Mouse (Mus musculus): ENCODE results near the gene Klhl35.

Gene Klhl35

DNA sequence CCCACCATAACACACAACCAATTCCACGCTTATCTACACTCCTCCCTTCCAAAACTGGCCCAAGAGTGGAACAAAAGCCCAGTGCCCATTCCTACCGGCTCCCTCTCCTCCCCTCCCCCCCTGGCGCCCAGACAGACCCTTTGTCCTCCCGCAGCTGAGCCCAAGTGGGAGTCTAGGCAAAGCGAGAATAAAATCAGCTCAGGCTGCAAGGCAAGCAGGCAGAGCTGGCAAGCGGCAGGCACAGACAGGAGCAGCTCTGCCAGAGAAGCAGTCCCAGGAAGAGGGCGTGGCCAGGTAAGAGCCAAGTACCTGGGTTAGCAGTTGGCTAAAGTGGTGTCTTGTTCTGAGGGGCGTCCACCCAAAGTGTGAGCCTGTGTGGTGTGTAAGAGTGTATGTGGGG, at the start of gene Klhl35:
Klhl35 (plus strand) TSS at position 194 of the 400 bp plus-strand sequence.
- no peak for DNase-seq (ENCODE audit: low spot score in 2 of 2)

DNA sequence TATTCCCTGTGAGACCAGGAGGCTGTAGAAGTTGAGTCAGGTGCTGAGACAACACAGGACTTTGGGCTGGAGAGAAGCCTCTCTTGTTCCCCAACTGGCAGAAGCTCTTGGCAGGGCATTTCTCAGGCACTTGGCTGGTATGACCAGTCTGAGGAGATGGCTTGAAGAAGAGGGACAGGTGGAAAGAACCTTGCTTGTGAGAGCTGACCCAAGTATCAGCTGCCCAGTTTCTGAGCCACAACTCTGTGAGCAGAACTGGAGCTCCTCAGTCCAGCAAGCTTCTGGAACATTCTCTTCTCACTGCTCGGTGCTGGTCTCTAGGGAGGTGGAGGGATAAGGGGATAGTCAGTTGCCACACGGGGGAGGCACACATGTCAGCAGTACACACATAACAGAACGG, 46.5 kb upstream of the Klhl35 start:
- no peak for DNase-seq (ENCODE audit: low spot score in 2 of 2)

DNA sequence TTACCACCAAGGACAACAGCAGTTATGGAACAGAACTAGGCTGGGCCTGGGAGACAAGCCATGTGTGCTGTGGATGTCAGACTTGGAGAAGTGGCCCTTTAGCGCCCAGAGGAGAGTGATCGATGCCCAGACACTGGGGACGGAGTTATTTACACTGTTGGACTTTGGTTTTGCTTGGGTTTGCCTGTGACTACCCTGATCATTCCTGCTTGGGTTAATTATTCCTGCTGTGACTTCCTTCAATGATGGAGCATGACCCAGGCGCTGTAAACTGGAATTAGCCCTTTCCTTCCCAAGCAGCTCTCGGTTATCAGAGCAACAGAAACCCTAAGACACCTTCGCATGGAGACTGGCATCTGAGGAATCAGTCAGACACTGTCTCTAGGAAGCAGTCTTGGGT, 44.8 kb upstream of the Klhl35 start:
- no peak for DNase-seq (ENCODE audit: low spot score in 2 of 2)

DNA sequence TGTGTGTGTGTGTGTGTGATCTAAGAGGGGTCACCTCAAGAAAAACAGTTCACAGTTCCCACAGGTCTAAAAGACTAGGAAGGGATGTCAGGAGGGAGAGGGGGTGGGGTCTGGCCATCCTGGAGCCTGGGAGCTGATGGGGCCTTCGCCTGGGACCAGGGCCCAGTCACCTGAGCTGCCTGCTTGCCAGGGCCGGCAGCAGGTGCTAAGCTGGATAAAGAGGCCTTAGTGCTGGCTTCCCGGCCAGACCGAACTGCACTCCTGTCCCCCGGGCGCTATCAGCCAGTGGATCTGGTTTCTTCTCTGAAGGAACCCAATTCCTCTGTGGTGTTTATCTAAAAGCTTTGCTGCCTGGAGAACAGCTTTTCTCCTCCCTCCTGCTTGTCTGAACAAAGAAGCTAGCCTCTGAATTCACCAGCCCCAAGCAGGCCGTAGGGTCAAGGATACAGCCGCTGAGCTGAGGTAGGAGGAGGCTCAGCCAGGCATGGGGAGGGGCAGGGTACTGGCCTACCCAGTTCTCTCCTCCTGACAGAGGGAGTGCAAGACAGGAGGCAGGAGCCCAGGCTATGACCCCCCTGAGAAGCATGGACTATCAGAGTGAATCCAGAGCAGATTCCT, 41.2 kb upstream of the Klhl35 start:
- DNase-seq (ENCODE audit: low spot score in 2 of 2) = no peak

DNA sequence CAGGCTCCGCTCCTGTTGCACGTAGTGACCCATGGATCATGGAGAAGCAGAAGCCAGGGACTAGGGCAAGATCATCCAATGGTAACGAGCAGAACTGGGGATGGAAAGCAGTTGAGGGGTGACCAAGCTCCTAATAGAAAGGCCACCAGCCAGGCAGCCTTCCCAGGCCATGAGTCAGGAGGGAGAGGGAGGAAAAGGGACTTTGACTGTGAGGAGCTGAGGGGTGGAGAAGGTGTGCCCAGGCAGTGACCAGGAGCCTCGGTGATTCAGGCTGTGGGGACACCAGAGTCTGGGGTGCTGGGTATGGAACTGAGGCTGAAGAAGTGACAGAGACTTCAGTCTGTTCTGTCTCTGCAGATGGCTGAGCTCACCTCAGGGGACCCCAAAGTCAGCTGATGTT, 40.1 kb upstream of the Klhl35 start:
- no peak for DNase-seq (ENCODE audit: low spot score in 2 of 2)

DNA sequence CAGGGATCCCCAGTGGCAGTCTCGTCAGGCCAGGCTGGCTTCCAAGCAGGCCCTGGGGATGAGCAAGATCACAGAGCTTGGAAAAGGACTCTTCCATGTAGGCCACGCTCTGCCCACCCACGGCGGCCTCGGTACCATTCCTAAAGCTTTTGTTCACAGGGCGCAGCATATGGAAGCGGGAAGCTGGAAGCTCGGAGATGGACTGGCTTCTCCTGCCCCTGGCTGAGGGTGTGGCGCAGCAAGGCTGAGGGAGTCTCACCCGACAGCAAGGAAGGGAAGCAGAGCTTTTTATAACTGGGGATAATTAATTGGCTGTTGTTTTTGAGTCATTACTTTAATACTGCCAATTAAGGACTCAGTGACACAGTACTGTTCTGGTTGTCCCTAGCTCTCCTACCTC, 38.8 kb upstream of the Klhl35 start:
- DNase-seq (ENCODE audit: low spot score in 2 of 2) = no peak

DNA sequence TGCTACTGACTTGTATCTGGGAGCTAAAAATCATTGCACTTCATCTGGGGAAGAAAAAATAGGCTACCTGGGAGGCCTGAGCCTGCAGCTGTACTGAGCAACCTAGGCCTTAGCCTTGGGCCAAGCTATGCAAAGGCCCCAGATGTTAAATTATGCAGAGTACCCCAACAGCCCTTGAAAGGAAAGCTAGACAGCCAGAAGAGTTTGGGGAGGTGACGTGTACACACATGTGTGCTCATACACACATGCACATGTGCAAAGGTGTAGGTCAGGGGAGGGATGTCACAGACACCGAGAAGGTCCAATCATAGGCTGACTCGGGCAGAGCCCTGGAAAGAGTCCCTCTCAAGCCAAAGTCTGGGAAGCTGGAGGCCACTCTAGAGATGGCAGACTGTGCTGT, 37.8 kb upstream of the Klhl35 start:
- no peak for DNase-seq (ENCODE audit: low spot score in 2 of 2)

DNA sequence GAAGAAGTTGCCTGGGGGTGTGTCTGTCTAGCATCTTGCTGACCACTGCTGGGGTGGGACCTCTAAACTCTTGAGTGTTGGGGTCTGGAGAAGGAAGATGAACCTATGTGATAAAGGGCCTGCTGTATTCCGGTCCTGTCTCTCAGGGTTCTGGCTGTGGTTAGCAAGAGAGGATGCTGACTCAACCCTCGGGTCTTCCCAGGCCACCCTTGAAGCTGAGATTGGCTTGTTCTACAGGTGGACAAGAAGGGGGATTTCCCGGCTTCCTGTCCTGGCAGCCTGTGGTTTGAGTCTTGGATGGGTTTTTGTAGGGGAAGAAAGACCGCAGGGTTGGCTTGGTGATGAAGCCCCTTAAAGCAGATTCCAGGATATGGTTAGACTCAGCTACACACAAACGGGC, 37.0 kb upstream of the Klhl35 start:
- DNase-seq (ENCODE audit: low spot score in 2 of 2) = no peak

DNA sequence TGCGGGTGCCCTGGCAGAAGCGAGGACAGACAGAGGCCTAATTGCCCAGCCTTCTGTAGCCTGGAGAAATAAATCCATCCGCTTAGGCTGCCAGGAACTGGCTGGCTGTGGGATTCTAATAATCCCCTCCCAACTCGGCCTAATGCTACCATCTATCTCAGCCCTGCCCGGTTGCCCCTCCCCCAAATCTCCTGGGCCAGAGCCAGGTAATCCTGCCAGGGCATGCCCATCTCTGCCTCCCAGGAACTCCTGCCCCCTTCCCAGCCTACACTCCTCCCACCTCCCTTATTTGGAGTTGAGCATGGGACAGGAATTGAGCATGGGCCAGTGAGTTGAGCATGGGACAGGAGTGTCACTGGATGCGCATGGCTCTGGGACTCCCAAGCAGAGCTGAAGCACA, 36.0 kb upstream of the Klhl35 start:
- no peak for DNase-seq (ENCODE audit: low spot score in 2 of 2)

DNA sequence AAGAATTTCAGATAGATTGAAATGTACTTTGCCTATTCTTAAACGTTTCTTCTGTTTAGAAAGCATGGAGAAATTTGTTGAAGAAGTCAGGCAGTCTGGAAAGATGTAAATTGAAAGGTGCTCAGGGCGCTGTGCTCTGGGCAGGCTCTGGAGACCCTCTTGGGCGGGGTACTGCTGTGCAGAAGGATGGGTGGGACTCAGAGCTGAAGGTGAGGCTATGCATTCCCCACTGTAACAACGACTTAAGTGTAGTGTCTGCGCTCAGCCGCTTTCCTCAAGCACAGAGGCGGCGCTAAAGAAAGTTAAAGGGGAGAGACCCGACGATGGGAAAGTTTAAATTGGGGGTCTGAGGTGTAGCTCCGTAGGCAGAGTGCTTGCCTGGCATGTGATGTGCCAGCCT, 35.6 kb upstream of the Klhl35 start:
- no peak for DNase-seq (ENCODE audit: low spot score in 2 of 2)

DNA sequence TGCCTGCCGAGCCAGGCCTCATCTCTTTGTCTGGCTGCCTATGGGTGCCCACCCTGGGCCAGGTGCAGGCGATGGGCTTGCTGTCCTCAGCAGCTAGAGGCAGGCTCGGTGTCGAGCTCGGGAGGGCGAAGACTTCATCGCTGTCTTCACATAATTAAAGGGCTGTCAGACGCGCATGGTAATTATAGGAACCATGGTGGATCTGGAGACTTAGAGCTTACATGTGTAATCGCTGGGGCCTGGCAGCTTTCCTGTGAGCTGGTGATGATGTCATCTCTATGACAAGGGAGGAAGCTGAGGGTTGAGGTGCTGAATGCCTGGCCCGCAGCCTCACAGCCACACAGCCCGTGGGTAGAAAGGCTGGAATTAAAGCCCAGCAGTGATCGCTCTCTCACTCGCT, 33.6 kb upstream of the Klhl35 start:
- no peak for DNase-seq (ENCODE audit: low spot score in 2 of 2)

DNA sequence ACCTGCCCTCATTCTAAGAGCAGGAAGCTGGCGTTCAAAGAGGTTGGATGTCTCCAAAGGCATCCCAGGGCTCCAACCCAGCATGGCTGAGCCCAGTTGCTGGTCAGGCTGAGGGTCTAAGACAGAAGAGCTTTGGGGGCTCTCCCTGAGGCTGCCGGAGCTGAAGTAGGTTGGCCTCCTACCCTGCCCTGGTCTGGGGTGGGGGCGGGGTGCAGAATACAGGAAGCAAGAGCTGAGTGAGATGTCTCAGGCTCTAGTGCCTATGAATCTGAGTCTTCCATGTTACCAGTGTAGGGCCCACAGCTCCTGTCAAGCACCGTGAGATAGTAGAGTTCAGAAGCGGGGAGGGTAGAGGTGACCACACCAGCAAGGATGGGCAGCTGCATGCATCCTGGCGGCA, 32.9 kb upstream of the Klhl35 start:
- no peak for DNase-seq (ENCODE audit: low spot score in 2 of 2)

DNA sequence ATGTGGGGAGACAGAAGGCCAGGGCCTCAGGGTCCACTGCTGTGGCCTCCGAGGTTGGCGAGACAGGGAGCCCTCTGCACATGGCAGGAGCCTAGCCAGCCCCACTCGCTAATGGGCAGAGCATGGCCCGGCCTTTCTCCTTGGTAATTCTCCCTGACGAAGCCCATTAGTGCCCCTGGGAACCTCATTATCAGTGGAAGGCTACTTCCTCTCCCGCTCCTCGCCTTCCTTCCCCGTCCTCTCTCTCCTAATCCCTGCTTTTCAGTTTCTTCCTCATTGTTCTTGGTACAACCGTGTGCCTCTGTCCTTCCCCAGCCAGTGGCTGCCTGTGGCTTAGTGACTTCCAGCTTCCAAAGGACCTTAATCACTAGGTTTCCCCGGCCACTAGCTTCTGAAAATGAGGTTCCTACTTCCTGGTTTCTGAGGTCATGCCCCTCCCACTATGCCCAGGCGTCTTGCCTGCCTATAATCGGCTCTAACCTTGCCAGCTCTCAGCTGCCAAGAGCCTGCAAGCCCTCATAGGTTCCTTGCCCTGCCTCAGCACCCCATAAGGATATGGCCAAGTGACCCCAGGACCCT, 31.0 kb upstream of the Klhl35 start:
- DNase-seq (ENCODE audit: low spot score in 2 of 2) = no peak

DNA sequence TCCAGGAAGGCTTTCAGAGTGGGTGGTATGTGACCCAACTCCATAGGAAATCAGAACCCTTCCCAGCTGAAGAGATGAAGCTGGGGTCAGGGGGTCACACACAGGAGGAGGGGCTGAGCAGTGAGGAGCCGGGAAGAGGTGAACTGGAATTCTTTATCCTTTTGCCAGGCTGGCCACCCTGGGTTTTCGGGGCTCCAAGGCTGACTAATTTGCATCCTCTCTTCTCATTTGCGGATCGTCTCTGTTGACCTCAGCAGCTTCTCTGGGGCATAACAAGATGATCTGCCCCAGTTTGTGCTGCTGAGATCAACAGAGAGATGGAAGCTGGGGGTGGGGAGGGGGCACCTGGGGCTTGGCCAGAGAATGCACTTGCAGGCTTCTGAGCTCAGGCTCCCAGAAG, 29.3 kb upstream of the Klhl35 start:
- no peak for DNase-seq (ENCODE audit: low spot score in 2 of 2)

DNA sequence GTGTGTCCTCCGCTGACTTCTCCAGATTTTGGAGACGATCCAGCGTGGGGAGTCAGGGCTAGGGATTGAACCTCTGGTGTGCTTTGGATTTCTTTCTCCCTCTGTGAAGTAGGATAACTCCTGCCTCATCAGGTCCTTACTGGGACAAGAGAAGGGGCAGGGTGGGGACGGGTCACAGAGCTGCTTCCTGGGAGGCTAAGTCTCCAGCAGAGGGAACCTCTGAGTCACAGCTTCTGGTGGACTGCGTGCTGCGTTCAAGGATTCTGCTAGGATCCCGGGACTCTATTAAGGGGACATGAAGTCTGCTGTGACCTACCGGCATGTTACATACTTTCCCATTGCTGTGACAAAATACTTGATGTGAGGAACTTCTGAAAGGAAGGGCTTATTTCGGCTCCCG, 26.9 kb upstream of the Klhl35 start:
- DNase-seq (ENCODE audit: low spot score in 2 of 2) = no peak

DNA sequence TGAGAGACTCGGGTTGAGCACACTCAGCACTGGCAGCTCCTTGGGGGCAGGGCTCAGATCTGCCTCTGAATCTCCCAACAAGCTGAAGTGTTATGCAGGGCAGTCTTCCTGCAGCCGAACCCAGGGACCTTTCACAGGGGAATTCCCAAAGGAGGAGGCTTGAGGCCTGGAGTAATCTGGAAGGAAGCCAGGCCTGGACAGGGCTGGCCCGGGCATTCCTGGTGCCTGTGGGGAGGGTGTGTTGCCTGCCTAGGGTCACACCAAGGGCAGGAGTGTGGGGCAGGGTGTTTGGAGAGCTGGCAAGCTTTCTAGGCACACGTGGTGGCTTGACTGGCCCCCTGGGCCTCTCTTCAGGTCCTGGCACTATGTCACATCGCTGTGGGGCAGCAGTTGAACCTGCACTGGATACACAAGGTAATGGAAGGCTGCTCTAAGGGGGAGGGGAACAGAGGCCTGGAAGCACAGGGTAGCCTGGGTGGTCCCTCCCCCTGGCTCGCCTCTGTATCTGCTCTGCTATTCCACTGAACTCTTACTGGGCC, 24.2 kb upstream of the Klhl35 start:
- DNase-seq (ENCODE audit: low spot score in 2 of 2) = no peak

DNA sequence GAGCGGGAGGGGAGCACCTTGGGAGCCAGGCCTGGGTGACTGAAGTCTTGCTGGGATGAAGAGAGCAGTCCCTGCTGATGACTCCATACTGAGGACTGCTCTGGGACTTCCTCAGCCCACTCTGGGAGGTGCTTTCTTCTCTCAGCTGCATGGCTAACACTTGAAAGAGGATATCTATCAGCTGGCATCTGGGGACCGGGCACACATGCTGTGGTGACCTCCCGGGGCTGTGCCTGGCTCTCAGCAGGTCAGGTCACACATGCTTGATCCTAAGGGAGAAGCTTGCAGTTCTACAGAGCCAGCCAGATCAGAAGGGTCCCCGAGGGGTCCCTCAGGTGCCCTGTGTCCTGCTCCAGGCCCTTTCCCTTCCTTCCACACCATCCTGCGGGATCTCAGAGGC, 22.6 kb upstream of the Klhl35 start:
- DNase-seq (ENCODE audit: low spot score in 2 of 2) = no peak

DNA sequence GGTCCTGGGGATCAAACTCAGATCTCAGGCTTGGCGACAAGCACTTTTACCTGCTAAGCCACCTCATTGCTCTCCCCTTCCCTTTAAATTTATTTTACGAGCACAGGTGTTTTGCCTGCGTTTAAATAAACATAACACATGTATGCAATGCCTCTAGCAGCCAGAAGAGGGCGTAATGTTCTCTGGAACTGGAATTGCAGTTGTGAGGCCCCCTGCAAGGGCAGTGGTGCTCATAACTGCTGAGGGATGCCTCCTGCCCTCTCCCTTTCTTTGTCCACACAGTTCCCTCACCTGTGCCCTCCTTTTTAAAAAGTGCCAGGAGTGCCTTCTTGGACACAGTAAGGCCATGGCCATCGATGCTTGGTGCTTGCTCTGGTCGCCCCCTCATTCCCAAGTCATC, 21.8 kb upstream of the Klhl35 start:
- DNase-seq (ENCODE audit: low spot score in 2 of 2) = no peak

DNA sequence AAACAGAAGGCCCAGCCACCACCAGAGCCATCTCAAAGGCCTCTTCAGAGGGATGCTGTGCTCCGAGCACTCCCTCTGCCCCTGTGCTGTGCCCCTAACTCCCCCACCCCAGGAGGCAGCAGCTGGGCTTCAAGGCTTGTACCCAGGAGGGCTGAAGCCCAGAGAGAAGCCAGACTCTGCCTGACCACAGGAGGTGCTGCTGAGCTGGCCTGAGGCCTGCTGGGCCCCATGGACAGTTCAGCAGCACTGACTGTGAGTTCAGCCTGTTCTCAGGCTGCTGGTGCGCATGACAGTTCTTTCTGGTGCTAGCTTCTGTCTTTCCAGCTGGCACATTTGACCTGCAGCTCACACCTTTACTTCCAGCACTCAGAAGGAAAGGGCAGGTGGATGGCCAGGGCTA, 20.0 kb upstream of the Klhl35 start:
- no peak for DNase-seq (ENCODE audit: low spot score in 2 of 2)

DNA sequence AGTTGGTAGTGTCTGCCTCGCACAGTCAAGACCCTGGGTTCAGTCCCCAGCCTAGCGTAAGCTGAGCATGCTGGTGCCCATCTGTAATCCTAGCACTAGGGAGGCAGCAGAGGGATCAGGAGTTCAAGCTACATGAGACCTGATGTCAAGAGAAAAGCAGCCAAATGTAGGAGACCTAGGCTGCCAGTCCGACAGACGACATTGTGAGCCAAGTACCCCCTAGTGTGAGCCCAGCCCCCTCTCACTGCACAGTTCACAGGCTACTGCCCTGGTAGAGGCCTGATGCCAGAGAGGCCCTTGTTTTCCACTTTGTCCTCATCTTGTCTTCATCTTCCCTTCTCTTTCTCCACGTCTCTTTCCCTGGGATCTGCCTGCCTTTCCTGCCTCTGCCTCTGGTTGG, 18.5 kb upstream of the Klhl35 start:
- DNase-seq (ENCODE audit: low spot score in 2 of 2) = no peak

DNA sequence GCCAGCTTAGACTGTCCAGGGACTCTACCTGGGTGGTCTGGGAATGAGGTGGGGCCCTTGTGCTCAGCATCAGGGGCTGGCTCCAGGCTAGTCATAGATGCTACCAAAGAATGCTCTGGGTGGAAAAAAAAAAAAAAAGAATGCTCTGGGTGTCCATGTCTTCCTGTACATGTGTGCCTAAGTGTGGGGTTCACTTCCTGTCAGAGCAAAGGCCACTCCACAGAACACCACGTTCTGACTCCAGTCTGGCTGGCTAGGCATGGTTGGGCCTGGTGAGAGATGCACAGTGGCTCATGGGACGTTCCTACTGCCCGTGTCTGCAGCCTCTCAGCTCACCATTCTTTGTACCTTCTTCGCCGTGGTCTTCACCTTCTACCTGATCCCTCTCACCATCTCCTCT, 17.2 kb upstream of the Klhl35 start:
- DNase-seq (ENCODE audit: low spot score in 2 of 2) = no peak

DNA sequence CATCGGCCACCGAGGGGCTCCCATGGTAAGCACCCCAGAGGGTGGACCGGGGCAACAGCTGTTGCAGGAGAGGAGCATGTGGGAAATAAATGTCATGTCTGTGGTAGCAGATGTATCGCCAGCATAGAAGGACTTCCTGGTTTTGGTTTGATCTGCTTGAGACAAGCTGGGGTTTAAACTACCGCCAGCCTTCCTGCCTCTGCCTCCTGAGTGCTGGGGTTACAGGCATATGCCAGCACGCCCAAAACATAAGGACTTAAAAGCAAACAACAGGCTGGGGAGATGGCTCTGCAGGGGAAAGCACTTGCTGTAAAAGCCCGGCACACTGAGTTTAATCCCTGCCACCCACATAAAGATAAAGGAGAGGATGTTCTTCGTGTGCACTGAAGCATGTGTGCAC, 16.7 kb upstream of the Klhl35 start:
- no peak for DNase-seq (ENCODE audit: low spot score in 2 of 2)

DNA sequence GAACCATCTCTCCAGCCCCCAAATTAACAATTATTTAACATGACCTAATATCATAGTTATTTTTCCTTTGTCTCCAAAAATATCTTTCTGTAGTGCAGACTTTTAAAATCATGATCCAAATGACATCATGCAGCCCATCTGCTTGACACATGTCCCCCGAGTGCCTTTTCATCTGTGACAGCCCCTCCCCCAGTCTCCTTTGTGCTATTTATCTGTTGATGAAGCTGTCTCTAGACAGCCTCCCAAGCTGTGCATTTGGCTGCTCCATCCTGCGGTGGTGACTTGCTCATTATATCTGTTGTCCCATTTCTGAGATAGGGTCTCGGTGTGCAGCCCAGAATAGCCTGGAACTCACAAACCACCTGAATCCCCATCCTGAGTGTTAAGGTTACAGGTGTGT, 16.1 kb upstream of the Klhl35 start:
- DNase-seq (ENCODE audit: low spot score in 2 of 2) = no peak

DNA sequence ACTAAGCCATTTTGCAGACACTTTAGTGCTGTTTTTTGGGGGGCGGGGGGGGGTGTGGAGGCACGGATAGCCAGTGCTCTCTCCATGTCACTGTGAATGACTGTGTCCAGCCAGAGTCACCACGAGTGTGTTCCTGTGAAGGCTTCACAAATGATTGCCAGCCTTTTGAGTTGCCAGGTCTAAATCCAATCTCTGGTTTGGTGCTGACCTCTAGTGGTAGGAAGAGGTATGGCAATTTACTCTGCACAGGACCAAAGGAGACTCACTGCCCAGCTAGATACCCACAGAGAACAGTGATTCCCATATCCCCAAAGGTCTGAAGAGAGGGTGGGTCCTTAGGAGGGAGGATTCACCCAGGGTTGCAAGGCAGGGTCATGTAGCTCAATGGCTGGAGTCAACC, 15.1 kb upstream of the Klhl35 start:
- DNase-seq (ENCODE audit: low spot score in 2 of 2) = peak in 1 of 2 experiments; percentile 57

All from spleen, postnatal 14 days (tissue).